In genomic region chr11:113350583-113350982, GRCm38 (mm10) we compare ENCODE assay signal across 17 mouse cellular contexts.
DNase-seq lines count a peak whose midpoint lies in the region; ATAC-seq and TF ChIP-seq lines count a peak whose summit lies in the region.
"Had no signal": no experiment of that assay in that cellular context is flagged by ENCODE, and none has a peak within 500 bp of the region (broad histone marks: within the 10 kb centered on the region; RNA-seq: fewer than 3 reads in every experiment).

No protein-coding gene starts in this region.

- no peaks in the 10 kb centered on the region for H3K36me3 ChIP-seq in intestine, postnatal 0 days (ENCODE audit: control insufficient read depth, insufficient read depth)
- H3K36me3 ChIP-seq in intestine, embryonic 16.5 days (ENCODE audit: control insufficient read depth, insufficient read depth, low read length), result no peaks in the 10 kb centered on the region; the same call in 1 of the 2 replicates
- no peaks in the 10 kb centered on the region for H3K36me3 ChIP-seq in lung, postnatal 0 days (ENCODE audit: insufficient read depth, low read length)
- H3K36me3 ChIP-seq: G1E had no signal

- no peak overlapping the region for H3K4me2 ChIP-seq in intestine, postnatal 0 days (replicated peaks; ENCODE audit: low read depth)
- H3K4me2 ChIP-seq in intestine, embryonic 16.5 days (ENCODE audit: low read depth, low read length), result no peak overlapping the region
- H3K4me2 ChIP-seq in lung, postnatal 0 days (replicated peaks; ENCODE audit: low read depth, low read length), result no peak overlapping the region
- H3K4me2 ChIP-seq: forebrain, embryonic 13.5 days; heart, embryonic 15.5 days; limb, embryonic 13.5 days had no signal

- H3K4me1 ChIP-seq in intestine, postnatal 0 days (replicated peaks; ENCODE audit: control insufficient read depth, insufficient read depth, low read length), result no peaks in the 10 kb centered on the region
- H3K4me1 ChIP-seq in intestine, embryonic 16.5 days (ENCODE audit: control insufficient read depth, insufficient read depth, low read length), result no peaks in the 10 kb centered on the region
- H3K4me1 ChIP-seq in lung, postnatal 0 days (ENCODE audit: insufficient read depth, low read depth, low read length), result no peaks in the 10 kb centered on the region
- H3K4me1 ChIP-seq: heart, embryonic 15.5 days had no signal

- TF ChIP-seq EP300 in lung, postnatal 0 days (IDR thresholded peaks at IDR 0.05), result no peak

- H3K27ac ChIP-seq in intestine, postnatal 0 days (ENCODE audit: low read depth, low read length), result no peak overlapping the region
- no peak overlapping the region for H3K27ac ChIP-seq in intestine, embryonic 16.5 days (ENCODE audit: low read length)
- H3K27ac ChIP-seq in lung, postnatal 0 days (ENCODE audit: low read length), result no peak overlapping the region
- H3K27ac ChIP-seq: forebrain, embryonic 13.5 days; heart, adult 2 months; heart, embryonic 15.5 days; limb, embryonic 13.5 days had no signal

- no peak for DNase-seq in lung, postnatal 0 days (ENCODE audit: low spot score)
- DNase-seq in lung, postnatal 36 days, result no peak
- DNase-seq in R1 (ENCODE audit: low read depth, low spot score), result peak; percentile 51
- DNase-seq in urinary bladder, postnatal 10 days (ENCODE audit: low spot score), result no peak
- DNase-seq: cerebellum, adult 9-10 months; gastrocnemius, postnatal 25 days; heart, adult 2 months; kidney, adult 9 months; retina, postnatal 1 day; thymus, postnatal 14 days had no signal

- H3K4me3 ChIP-seq in intestine, postnatal 0 days (ENCODE audit: low read depth, low read length), result no peak overlapping the region
- H3K4me3 ChIP-seq in intestine, embryonic 16.5 days (ENCODE audit: low read length), result no peak overlapping the region
- H3K4me3 ChIP-seq in lung, postnatal 0 days (ENCODE audit: low read depth, low read length), result no peak overlapping the region
- H3K4me3 ChIP-seq: forebrain, embryonic 13.5 days; heart, adult 2 months; heart, embryonic 15.5 days; limb, embryonic 13.5 days had no signal

- WGBS in intestine, postnatal 0 days, result 88% methylated on average over 4 of the region's 4 CpGs
- 93% methylated on average over 4 of the region's 4 CpGs for WGBS in intestine, embryonic 16.5 days
- 86% methylated on average over 4 of the region's 4 CpGs for WGBS in lung, postnatal 0 days

- H3K9me3 ChIP-seq in intestine, postnatal 0 days (ENCODE audit: control insufficient read depth), result 0 out of 2 replicates have a peak, but pooled peaks cover 7% of the 10 kb centered on the region
- H3K9me3 ChIP-seq in intestine, embryonic 16.5 days (ENCODE audit: control insufficient read depth, low read length), result peaks cover 4% of the 10 kb centered on the region; the same call in 1 of the 2 replicates
- peaks cover 5% of the 10 kb centered on the region; the same call in 1 of the 2 replicates for H3K9me3 ChIP-seq in lung, postnatal 0 days (ENCODE audit: low read length)

- H3K27me3 ChIP-seq in intestine, postnatal 0 days (replicated peaks; ENCODE audit: control insufficient read depth, insufficient read depth, low read length), result no peaks in the 10 kb centered on the region
- no peaks in the 10 kb centered on the region for H3K27me3 ChIP-seq in intestine, embryonic 16.5 days (replicated peaks; ENCODE audit: control insufficient read depth, insufficient read depth, low read length)
- no peaks in the 10 kb centered on the region for H3K27me3 ChIP-seq in lung, postnatal 0 days (replicated peaks; ENCODE audit: insufficient read depth, low read length)
- H3K27me3 ChIP-seq: forebrain, embryonic 13.5 days; heart, embryonic 15.5 days; limb, embryonic 13.5 days had no signal

- peak; percentile 36 for TF ChIP-seq CTCF in intestine, postnatal 0 days (IDR thresholded peaks at IDR 0.05; ENCODE audit: low read depth)
- TF ChIP-seq CTCF in lung, postnatal 0 days (IDR thresholded peaks at IDR 0.05), result peak; percentile 46

- ATAC-seq in intestine, postnatal 0 days, result no peak
- ATAC-seq in intestine, embryonic 16.5 days, result no peak
- ATAC-seq in lung, postnatal 0 days, result no peak
- no peak for ATAC-seq in frontal cortex, adult (ENCODE audit: low TSS enrichment)
- ATAC-seq: forebrain, embryonic 13.5 days had no signal

- no peak overlapping the region for H3K9ac ChIP-seq in intestine, postnatal 0 days (ENCODE audit: low read depth, low read length)
- H3K9ac ChIP-seq in intestine, embryonic 16.5 days (ENCODE audit: low read depth, low read length), result no peak overlapping the region
- no peak overlapping the region for H3K9ac ChIP-seq in lung, postnatal 0 days (replicated peaks; ENCODE audit: low read depth)
- H3K9ac ChIP-seq: forebrain, embryonic 13.5 days; heart, embryonic 15.5 days; limb, embryonic 13.5 days had no signal
